Mouse (Mus musculus): ENCODE results near the gene Fxyd1.
A peak's percentile ranks its signal among the peaks of the same experiment; 100 is the strongest.

The Fxyd1 gene

GRCm38 (mm10) chr7:31077885-31078445, 21.0 kb upstream of the Fxyd1 start:
- peak; percentile 32 to 50 for DNase-seq (ENCODE audit: low read depth in 2 of 2, low spot score in 2 of 2)

GRCm38 (mm10) chr7:31077470-31077869, 20.5 kb upstream of the Fxyd1 start:
- no peak for DNase-seq (ENCODE audit: low read depth in 2 of 2, low spot score in 2 of 2)

- no peak for DNase-seq (ENCODE audit: low read depth in 2 of 2, low spot score in 2 of 2)
These were observed 19.5 kb upstream of the Fxyd1 start, which contains the start of gene Fxyd3 for GRCm38 (mm10) chr7:31076492-31076891. Gene Fxyd3 (minus strand): TSS chr7:31076704.

GRCm38 (mm10) chr7:31074713-31075069, 17.7 kb upstream of the Fxyd1 start:
- DNase-seq (ENCODE audit: low read depth in 2 of 2, low spot score in 2 of 2), result no peak

GRCm38 (mm10) chr7:31074061-31074712, 17.2 kb upstream of the Fxyd1 start:
- DNase-seq (ENCODE audit: low read depth in 2 of 2, low spot score in 2 of 2), result no peak

GRCm38 (mm10) chr7:31073546-31073945, 16.5 kb upstream of the Fxyd1 start:
- DNase-seq (ENCODE audit: low read depth in 2 of 2, low spot score in 2 of 2), result no peak

GRCm38 (mm10) chr7:31072326-31072725, 15.3 kb upstream of the Fxyd1 start:
- DNase-seq (ENCODE audit: low read depth in 2 of 2, low spot score in 2 of 2), result no peak

GRCm38 (mm10) chr7:31070324-31070723, 13.3 kb upstream of the Fxyd1 start:
- no peak for DNase-seq (ENCODE audit: low read depth in 2 of 2, low spot score in 2 of 2)

GRCm38 (mm10) chr7:31069491-31069890, 12.5 kb upstream of the Fxyd1 start:
- no peak for DNase-seq (ENCODE audit: low read depth in 2 of 2, low spot score in 2 of 2)

GRCm38 (mm10) chr7:31067836-31068235, 10.8 kb upstream of the Fxyd1 start:
- no peak for DNase-seq (ENCODE audit: low read depth in 2 of 2, low spot score in 2 of 2)

GRCm38 (mm10) chr7:31063074-31063560, 6.1 kb upstream of the Fxyd1 start:
- no peak for DNase-seq (ENCODE audit: low read depth in 2 of 2, low spot score in 2 of 2)

GRCm38 (mm10) chr7:31060621-31061010, 3.6 kb upstream of the Fxyd1 start:
- no peak for DNase-seq (ENCODE audit: low read depth in 2 of 2, low spot score in 2 of 2)

GRCm38 (mm10) chr7:31059919-31060620, 3.1 kb upstream of the Fxyd1 start:
- DNase-seq (ENCODE audit: low read depth in 2 of 2, low spot score in 2 of 2), result no peak

- DNase-seq (ENCODE audit: low read depth in 2 of 2, low spot score in 2 of 2), result peak; percentile 77 to 83
These were observed 2.1 kb upstream of the Fxyd1 start, which contains the start of gene Lgi4 for GRCm38 (mm10) chr7:31059108-31059507. Gene Lgi4 (plus strand): TSS chr7:31059342.

- DNase-seq (ENCODE audit: low read depth in 2 of 2, low spot score in 2 of 2), result no peak
These were observed 1.2 kb upstream of the Fxyd1 start for GRCm38 (mm10) chr7:31058211-31058610.

- DNase-seq (ENCODE audit: low read depth in 2 of 2, low spot score in 2 of 2), result no peak
These were observed 731 bp upstream of the Fxyd1 start for GRCm38 (mm10) chr7:31057730-31058129.

GRCm38 (mm10) chr7:31056448-31056847, 551 bp downstream of the Fxyd1 start:
- no peak for DNase-seq (ENCODE audit: low read depth in 2 of 2, low spot score in 2 of 2)

GRCm38 (mm10) chr7:31055883-31056282, 1.1 kb downstream of the Fxyd1 start:
- no peak for DNase-seq (ENCODE audit: low read depth in 2 of 2, low spot score in 2 of 2)

GRCm38 (mm10) chr7:31055354-31055824, 1.6 kb downstream of the Fxyd1 start:
- no peak for DNase-seq (ENCODE audit: low read depth in 2 of 2, low spot score in 2 of 2)

GRCm38 (mm10) chr7:31054661-31055320, 2.2 kb downstream of the Fxyd1 start:
- DNase-seq (ENCODE audit: low read depth in 2 of 2, low spot score in 2 of 2), result no peak

GRCm38 (mm10) chr7:31053882-31054447, 3.0 kb downstream of the Fxyd1 start:
- no peak for DNase-seq (ENCODE audit: low read depth in 2 of 2, low spot score in 2 of 2)

All from CD8-positive naive resting alpha-beta T cell, adult 2 months (primary cell).